Mouse (Mus musculus) forebrain, embryonic 14.5 days (tissue): ENCODE results near the gene Tpbg. TPM values are rescaled to one million over a fixed set of nuclear protein-coding genes. Genes with fewer than 3 reads are reported as not detected.
"Not testable (repeated sequence)": the region's sequence is repeated elsewhere in the genome, so short reads cannot be mapped to it uniquely, and the experiment has no call there.

Source experiments
- ATAC-seq: fragments of 200-750 bp; cut with Nextera tagmentation; 2 replicates; pipeline ENCODE4 v1.8.0; 2017; ENCODE audit warnings: mild to moderate bottlenecking, moderate library complexity
- DNase-seq: peaks from one replicate; pipeline ENCODE4 v3.0.0-alpha.2; 2015; ENCODE audit warnings: low spot score
- H3K27ac ChIP-seq: fragments of 300-500 bp; sonication (generic); 2 replicates; pipeline ENCODE4 v1.5.1; 2014; ENCODE audit warnings: low read depth, mild to moderate bottlenecking, control low read depth, low read length, moderate library complexity
- H3K27me3 ChIP-seq: fragments of 300-500 bp; sonication (generic); replicated peaks from 2 replicates; pipeline ENCODE4 v1.6.1; 2014; ENCODE audit warnings: low read length, control low read depth, mixed read lengths; ENCODE audit not compliant: control insufficient read depth, insufficient read depth
- H3K36me3 ChIP-seq: fragments of 300-500 bp; sonication (generic); 2 replicates; pipeline ENCODE4 v1.6.1; 2014; ENCODE audit warnings: low read length, control low read depth; ENCODE audit not compliant: control insufficient read depth, insufficient read depth
- H3K4me1 ChIP-seq: fragments of 300-500 bp; sonication (generic); 2 replicates; pipeline ENCODE4 v1.6.1; 2014; ENCODE audit warnings: antibody characterized with exemption, low read length, control low read depth; ENCODE audit not compliant: control insufficient read depth, insufficient read depth
- H3K4me2 ChIP-seq: fragments of 300-500 bp; sonication (generic); 2 replicates; pipeline ENCODE4 v1.6.1; 2014; ENCODE audit warnings: mild to moderate bottlenecking, control low read depth, low read length
- H3K4me3 ChIP-seq: fragments of 300-500 bp; sonication (generic); 2 replicates; pipeline ENCODE4 v1.5.1; 2014; ENCODE audit warnings: low read depth, low read length, control low read depth
- H3K9ac ChIP-seq: fragments of 300-500 bp; sonication (generic); 2 replicates; pipeline ENCODE4 v1.6.1; 2014; ENCODE audit warnings: mild to moderate bottlenecking, low read length, control low read depth, moderate library complexity
- H3K9me3 ChIP-seq: fragments of 300-500 bp; sonication (generic); replicated peaks from 2 replicates; pipeline ENCODE4 v1.6.1; 2016; ENCODE audit warnings: low read length, control low read depth, mixed read lengths; ENCODE audit not compliant: control insufficient read depth
- WGBS: fragments of 180-500 bp; shearing (Covaris S2); extraction: QIAGEN DNeasy Blood & Tissue Kit; methylation state at CpG from one replicate; pipeline ENCODE4 v1.1.7; 2014; 5-methylcytosine and 5-hydroxymethylcytosine counted together
- polyA plus RNA-seq: library from polyadenylated mRNA; unstranded; fragments of >200 nt; fragmentation: Nextera tagmentation; extraction: Ambion mirVana; gene quantifications from 2 replicates; pipeline ENCODE4 v1.2.1, GENCODE M21; 2014

The Tpbg gene
- polyA plus RNA-seq, result 14.5 and 15.5 TPM in 2 replicates

GRCm38 (mm10) chr9:85842351-85843011, at the start of gene Tpbg:
Gene Tpbg, plus strand, starts transcription at chr9:85842380.
- Histone ChIP-seq H3K4me3 (peak within 1 kb of the TSS; percentile 70), H3K27ac (peak within 1 kb of the TSS; percentile 71), H3K4me1 (peaks cover 10% of the 10 kb centered on the region), H3K9ac (peak within 1 kb of the TSS; percentile 75), H3K4me2 (peak within 1 kb of the TSS; percentile 94), H3K27me3 (peaks cover 4% of the 10 kb centered on the region; the same call in 1 of the 2 replicates), H3K36me3 (peaks cover 2% of the 10 kb centered on the region; the same call in 1 of the 2 replicates), H3K9me3 (no peaks in the 10 kb centered on the region)
- DNase-seq (peak; percentile 68), ATAC-seq (peak; percentile 79)
- 1% methylated on average over 39 of the region's 39 CpGs for WGBS

- ATAC-seq, H3K4me2 ChIP-seq, H3K36me3 ChIP-seq, H3K4me1 ChIP-seq, H3K4me3 ChIP-seq, H3K27ac ChIP-seq, H3K9me3 ChIP-seq, DNase-seq, H3K27me3 ChIP-seq, H3K9ac ChIP-seq: not testable (repeated sequence)
- 87% methylated on average over 2 of the region's 2 CpGs for WGBS
These were observed 40.2 kb upstream of the Tpbg start for GRCm38 (mm10) chr9:85801986-85802385.

GRCm38 (mm10) chr9:85802563-85802962, 39.6 kb upstream of the Tpbg start:
- WGBS, result 83% methylated on average over 4 of the region's 4 CpGs
- DNase-seq (no peak), ATAC-seq (no peak)
- no peak overlapping the region for H3K4me3 ChIP-seq
- H3K9ac ChIP-seq, result no peak overlapping the region
- H3K27me3 ChIP-seq, result no peaks in the 10 kb centered on the region
- H3K4me2 ChIP-seq, result no peak overlapping the region
- H3K27ac ChIP-seq, result no peak overlapping the region
- H3K9me3 ChIP-seq, result no peaks in the 10 kb centered on the region
- H3K4me1 ChIP-seq, result no peaks in the 10 kb centered on the region
- no peaks in the 10 kb centered on the region for H3K36me3 ChIP-seq

- H3K9me3 ChIP-seq, result no peaks in the 10 kb centered on the region
- H3K36me3 ChIP-seq, result no peaks in the 10 kb centered on the region
- no peak overlapping the region for H3K4me2 ChIP-seq
- no peak overlapping the region for H3K27ac ChIP-seq
- H3K9ac ChIP-seq, result no peak overlapping the region
- H3K27me3 ChIP-seq, result no peaks in the 10 kb centered on the region
- no peak for ATAC-seq
- 88% methylated on average over 6 of the region's 6 CpGs for WGBS
- DNase-seq, result no peak
- no peaks in the 10 kb centered on the region for H3K4me1 ChIP-seq
- H3K4me3 ChIP-seq, result no peak overlapping the region
These were observed 35.8 kb upstream of the Tpbg start for GRCm38 (mm10) chr9:85806411-85806810.

- H3K9ac ChIP-seq, result no peak overlapping the region
- no peaks in the 10 kb centered on the region for H3K9me3 ChIP-seq
- H3K36me3 ChIP-seq, result no peaks in the 10 kb centered on the region
- no peak overlapping the region for H3K4me2 ChIP-seq
- 89% methylated on average over 3 of the region's 3 CpGs for WGBS
- H3K27me3 ChIP-seq, result no peaks in the 10 kb centered on the region
- no peak for ATAC-seq
- H3K4me1 ChIP-seq, result no peaks in the 10 kb centered on the region
- H3K4me3 ChIP-seq, result no peak overlapping the region
- no peak overlapping the region for H3K27ac ChIP-seq
- DNase-seq, result no peak
These were observed 32.9 kb upstream of the Tpbg start for GRCm38 (mm10) chr9:85809246-85809645.

GRCm38 (mm10) chr9:85820829-85821228, 21.4 kb upstream of the Tpbg start:
- no peak for DNase-seq
- Histone ChIP-seq H3K27ac (no peak overlapping the region), H3K36me3 (no peaks in the 10 kb centered on the region), H3K9ac (no peak overlapping the region), H3K4me3 (no peak overlapping the region), H3K27me3 (no peaks in the 10 kb centered on the region), H3K4me2 (no peak overlapping the region), H3K4me1 (no peaks in the 10 kb centered on the region), H3K9me3 (no peaks in the 10 kb centered on the region)
- WGBS, result 92% methylated on average over 11 of the region's 11 CpGs
- ATAC-seq, result no peak

- Histone ChIP-seq H3K4me3 (no peak overlapping the region), H3K9me3 (no peaks in the 10 kb centered on the region), H3K4me1 (no peaks in the 10 kb centered on the region), H3K9ac (no peak overlapping the region), H3K27ac (no peak overlapping the region), H3K27me3 (no peaks in the 10 kb centered on the region), H3K36me3 (no peaks in the 10 kb centered on the region), H3K4me2 (no peak overlapping the region)
- DNase-seq, result peak; percentile 59
- peak; percentile 68; the same call in 1 of the 2 replicates for ATAC-seq
- 71% methylated on average over 17 of the region's 17 CpGs for WGBS
These were observed 6.4 kb upstream of the Tpbg start for GRCm38 (mm10) chr9:85835521-85836425.

- H3K27me3 ChIP-seq, result peaks cover 4% of the 10 kb centered on the region; the same call in 1 of the 2 replicates
- no peak overlapping the region for H3K9ac ChIP-seq
- ATAC-seq, result no peak
- no peak overlapping the region for H3K4me2 ChIP-seq
- no peaks in the 10 kb centered on the region for H3K36me3 ChIP-seq
- 6% methylated on average over 3 of the region's 3 CpGs for WGBS
- DNase-seq, result peak; percentile 17
- peaks cover 7% of the 10 kb centered on the region for H3K4me1 ChIP-seq
- no peak overlapping the region for H3K4me3 ChIP-seq
- H3K27ac ChIP-seq, result no peak overlapping the region
- H3K9me3 ChIP-seq, result no peaks in the 10 kb centered on the region
These were observed 2.6 kb upstream of the Tpbg start for GRCm38 (mm10) chr9:85839626-85840025.
